Mouse (Mus musculus): ENCODE results near the gene Fig4.

- TF ChIP-seq POLR2A (IDR thresholded peaks at IDR 0.05; ENCODE audit: extremely low read depth, insufficient read depth, low read length) (no peak), CTCF (IDR thresholded peaks at IDR 0.05; ENCODE audit: extremely low read depth, insufficient read depth, low read length) (no peak)
Observed at GRCm38 (mm10) chr10:41198719-41199118, 104.3 kb downstream of the Fig4 start.

All from cortical plate, adult 2 months (tissue).